Mouse (Mus musculus) 416B (cell line): ENCODE measurements at regions not wholly inside any gene's neighbourhood (a gene's known extent, or its start where the extent isn't known, plus 50 kb on each side); places are given as distances from the start of the nearest gene placed in this dataset.
"Not testable (repeated sequence)": the region's sequence is repeated elsewhere in the genome, so short reads cannot be mapped to it uniquely, and the experiment has no call there.

ENCODE experiments used
- DNase-seq: peaks from one replicate; pipeline ENCODE4 v3.0.0; 2011; ENCODE audit warnings: low read depth

GRCm38 (mm10) chrX:127484659-127485058 is 90.6 kb downstream of the 4921511C20Rik start:
- peak; percentile 36 for DNase-seq

GRCm38 (mm10) chrX:127519114-127519513 is 125.0 kb downstream of the 4921511C20Rik start:
- DNase-seq: peak; percentile 25

- DNase-seq: not testable (repeated sequence)
Observed at GRCm38 (mm10) chrX:127524543-127524942, 130.4 kb downstream of the 4921511C20Rik start.

DNA sequence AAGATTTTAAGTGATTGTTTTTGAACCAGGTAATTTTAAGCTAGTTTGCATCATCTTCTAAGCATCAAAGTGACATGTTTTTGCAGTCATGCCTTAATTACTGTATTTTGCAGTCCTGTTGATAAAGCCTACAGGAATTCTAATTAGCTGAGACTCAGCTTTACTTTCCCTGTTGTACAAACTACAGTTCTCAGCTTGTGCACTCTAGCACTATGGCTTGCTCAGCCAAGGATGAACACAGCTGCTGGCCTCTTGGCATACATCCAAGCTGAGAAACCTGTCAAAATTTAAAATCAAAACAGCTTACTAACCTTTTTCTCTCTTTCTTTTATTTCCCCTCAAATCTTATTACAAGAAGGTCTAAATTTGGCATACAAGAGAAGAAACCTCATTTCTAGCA is 159.9 kb downstream of the 4921511C20Rik start:
- DNase-seq: no peak
